Mouse (Mus musculus): Measurements from ENCODE around the gene Gm17581. TPM values are rescaled to one million over a fixed set of nuclear protein-coding genes. Genes with fewer than 3 reads are reported as not detected.

The Gm17581 gene
- polyA plus RNA-seq, 1 experiment from 2014 or later: not detected

DNA sequence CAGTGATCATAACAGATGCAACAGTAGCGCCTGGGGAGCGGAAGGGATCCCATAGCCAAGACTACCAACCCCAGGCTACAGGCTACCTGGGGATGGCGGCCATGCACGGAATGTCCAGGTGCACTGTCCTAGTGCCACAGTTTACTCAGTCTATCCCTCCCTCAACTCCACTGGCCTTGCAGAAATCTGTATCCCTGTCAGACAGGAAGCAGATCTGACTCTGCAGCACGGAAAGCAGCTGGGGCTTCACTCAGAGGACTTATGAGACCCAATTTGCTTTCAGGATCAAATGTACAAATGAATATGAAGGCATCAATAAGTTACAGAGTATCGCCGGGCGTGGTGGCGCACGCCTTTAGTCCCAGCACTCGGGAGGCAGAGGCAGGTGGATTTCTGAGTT, 47.9 kb downstream of the Gm17581 start:
- no peak overlapping the region for H3K9ac ChIP-seq
- H3K9me3 ChIP-seq (ENCODE audit: control insufficient read depth, low read length): no peaks in the 10 kb centered on the region
- DNase-seq (ENCODE audit: low spot score) (no peak), ATAC-seq (ENCODE audit: low FRiP score) (no peak)
- H3K27ac ChIP-seq: no peak overlapping the region
- H3K4me1 ChIP-seq (replicated peaks; ENCODE audit: control insufficient read depth, insufficient read depth, low read length): peaks cover 19% of the 10 kb centered on the region
- H3K36me3 ChIP-seq (replicated peaks; ENCODE audit: control insufficient read depth, insufficient read depth): peaks cover 11% of the 10 kb centered on the region
- H3K4me3 ChIP-seq (replicated peaks; ENCODE audit: low read length): no peak overlapping the region
- WGBS: 97% methylated on average over 11 of the region's 11 CpGs
- H3K4me2 ChIP-seq (replicated peaks): no peak overlapping the region
- H3K27me3 ChIP-seq (ENCODE audit: control insufficient read depth, insufficient read depth, low read length): no peaks in the 10 kb centered on the region

DNA sequence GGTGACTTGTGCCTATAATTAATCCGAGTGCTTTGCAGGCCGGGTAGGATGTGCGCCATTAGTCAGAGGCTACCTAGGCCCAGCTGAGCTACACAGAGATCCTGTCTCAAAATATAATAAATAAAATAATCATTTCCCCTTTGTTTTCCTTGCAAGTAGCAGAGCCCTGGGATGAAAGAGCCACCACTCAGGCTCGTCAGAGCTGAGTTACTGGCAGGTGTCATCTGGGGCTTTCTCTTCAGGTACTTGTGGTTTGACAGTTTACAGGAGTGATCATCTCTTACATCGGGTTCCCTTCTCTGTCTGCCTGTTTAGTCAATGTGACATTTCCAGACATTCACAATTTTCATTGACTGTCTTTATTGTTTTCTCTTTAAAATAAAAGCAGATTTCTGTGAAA, 49.1 kb downstream of the Gm17581 start:
- Histone ChIP-seq H3K4me1 (replicated peaks; ENCODE audit: control insufficient read depth, insufficient read depth, low read length) (peaks cover 19% of the 10 kb centered on the region), H3K27me3 (ENCODE audit: control insufficient read depth, insufficient read depth, low read length) (no peaks in the 10 kb centered on the region), H3K27ac (no peak overlapping the region), H3K4me2 (replicated peaks) (no peak overlapping the region), H3K9ac (no peak overlapping the region), H3K36me3 (replicated peaks; ENCODE audit: control insufficient read depth, insufficient read depth) (peaks cover 11% of the 10 kb centered on the region), H3K9me3 (ENCODE audit: control insufficient read depth, low read length) (no peaks in the 10 kb centered on the region), H3K4me3 (replicated peaks; ENCODE audit: low read length) (no peak overlapping the region)
- WGBS: 80% methylated on average over 5 of the region's 5 CpGs
- ATAC-seq (ENCODE audit: low FRiP score): no peak
- no peak for DNase-seq (ENCODE audit: low spot score)

Other genes with a start within 250 kb of the Gm17581 start
- 25.3 and 28.5 TPM in 2 replicates for gene Acss2, start 217.9 kb downstream of the Gm17581 start, polyA plus RNA-seq (2014; fragmentation: Nextera tagmentation; extraction: Ambion mirVana)
- 39.9 and 48.5 TPM in 2 replicates for gene Ggt7, start 217.6 kb downstream of the Gm17581 start, polyA plus RNA-seq (2014; fragmentation: Nextera tagmentation; extraction: Ambion mirVana)
- gene Gss, start 143.1 kb downstream of the Gm17581 start, polyA plus RNA-seq (2014; fragmentation: Nextera tagmentation; extraction: Ambion mirVana): 14.3 and 15.3 TPM in 2 replicates
- gene Myh7b, start 124.7 kb downstream of the Gm17581 start, polyA plus RNA-seq (2014; fragmentation: Nextera tagmentation; extraction: Ambion mirVana): 0.40 and 0.99 TPM in 2 replicates
- 163 and 176 TPM in 2 replicates for gene Trpc4ap, start 43.5 kb downstream of the Gm17581 start, polyA plus RNA-seq (2014; fragmentation: Nextera tagmentation; extraction: Ambion mirVana)
- 34.2 and 38.6 TPM in 2 replicates for gene Edem2, start 6.4 kb downstream of the Gm17581 start, polyA plus RNA-seq (2014; fragmentation: Nextera tagmentation; extraction: Ambion mirVana)
- gene Procr, start 15.3 kb upstream of the Gm17581 start, polyA plus RNA-seq (2014; fragmentation: Nextera tagmentation; extraction: Ambion mirVana): 3.0 and 3.6 TPM in 2 replicates
- 17.9 and 20.7 TPM in 2 replicates for gene Mmp24, start 39.5 kb upstream of the Gm17581 start, polyA plus RNA-seq (2014; fragmentation: Nextera tagmentation; extraction: Ambion mirVana)
- 27.6 and 28.1 TPM in 2 replicates for gene BC029722, start 83.6 kb upstream of the Gm17581 start, polyA plus RNA-seq (2014; fragmentation: Nextera tagmentation; extraction: Ambion mirVana)
- gene Eif6, start 91.1 kb upstream of the Gm17581 start, polyA plus RNA-seq (2014; fragmentation: Nextera tagmentation; extraction: Ambion mirVana): 132 and 134 TPM in 2 replicates
- gene Fam83c, start 99.0 kb upstream of the Gm17581 start, polyA plus RNA-seq (2014; fragmentation: Nextera tagmentation; extraction: Ambion mirVana): 0.31 TPM in 2 replicates
- 72.7 TPM in 2 replicates for gene Uqcc1, start 194.4 kb upstream of the Gm17581 start, polyA plus RNA-seq (2014; fragmentation: Nextera tagmentation; extraction: Ambion mirVana)
- not detected in 2 replicates for gene Gm15557, start 204.9 kb upstream of the Gm17581 start, polyA plus RNA-seq (2014; fragmentation: Nextera tagmentation; extraction: Ambion mirVana)
- 2.3 and 3.1 TPM in 2 replicates for gene Gdf5, start 209.5 kb upstream of the Gm17581 start, polyA plus RNA-seq (2014; fragmentation: Nextera tagmentation; extraction: Ambion mirVana)
- gene Cep250, start 220.6 kb upstream of the Gm17581 start, polyA plus RNA-seq (2014; fragmentation: Nextera tagmentation; extraction: Ambion mirVana): 11.9 and 14.2 TPM in 2 replicates